18 mouse cellular contexts compared by ENCODE assay signal in the genomic region with DNA sequence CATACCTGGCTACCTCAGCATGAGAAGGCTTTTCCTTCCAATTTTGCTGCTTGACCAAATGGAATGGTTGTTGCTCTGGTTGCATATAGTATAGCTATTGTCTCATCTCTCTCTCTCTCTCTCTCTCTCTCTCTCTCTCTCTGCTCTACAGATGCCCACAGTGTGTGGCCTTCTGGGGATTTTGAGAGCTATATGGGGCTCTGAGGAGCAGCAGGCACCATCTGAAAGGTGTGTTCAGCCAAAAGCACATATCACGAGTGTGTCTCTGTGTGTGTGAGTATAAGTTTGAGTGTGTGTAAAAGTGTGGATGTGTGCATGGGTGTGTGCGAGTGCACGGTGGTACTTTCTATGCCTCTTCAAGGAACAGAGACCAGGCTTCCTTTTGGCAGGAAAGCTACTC. TPM values are rescaled to one million over a fixed set of nuclear protein-coding genes. Genes with fewer than 3 reads are reported as not detected.
DNase-seq lines count a peak whose midpoint lies in the region; ATAC-seq and TF ChIP-seq lines count a peak whose summit lies in the region.
"Had no signal": no experiment of that assay in that cellular context is flagged by ENCODE, and none has a peak within 500 bp of the region (broad histone marks: within the 10 kb centered on the region; RNA-seq: fewer than 3 reads in every experiment).

No protein-coding gene starts in this region.

- ATAC-seq in midbrain, postnatal 0 days (ENCODE audit: low FRiP score), result no peak
- no peak for ATAC-seq in midbrain, embryonic 12.5 days (ENCODE audit: low FRiP score, low read depth)
- no peak for ATAC-seq in midbrain, embryonic 16.5 days
- ATAC-seq in forebrain, embryonic 15.5 days (replicated peaks), result no peak
- ATAC-seq: forebrain, embryonic 13.5 days had no signal

- H3K9me3 ChIP-seq in midbrain, embryonic 10.5 days (replicated peaks), result no peaks in the 10 kb centered on the region
- no peaks in the 10 kb centered on the region for H3K9me3 ChIP-seq in midbrain, postnatal 0 days (ENCODE audit: low read length)
- no peaks in the 10 kb centered on the region for H3K9me3 ChIP-seq in embryonic facial prominence, embryonic 10.5 days
- H3K9me3 ChIP-seq in midbrain, embryonic 12.5 days, result no peaks in the 10 kb centered on the region
- no peaks in the 10 kb centered on the region for H3K9me3 ChIP-seq in midbrain, embryonic 16.5 days (replicated peaks; ENCODE audit: control insufficient read depth, low read length, poor library complexity, severe bottlenecking)
- no peaks in the 10 kb centered on the region for H3K9me3 ChIP-seq in forebrain, embryonic 15.5 days
- H3K9me3 ChIP-seq: embryonic facial prominence, embryonic 13.5 days; forebrain, embryonic 13.5 days; heart, embryonic 10.5 days had no signal

- no peak overlapping the region for H3K4me2 ChIP-seq in midbrain, postnatal 0 days (ENCODE audit: low read depth, low read length, poor library complexity, severe bottlenecking)
- peak overlapping the region; percentile 26 for H3K4me2 ChIP-seq in midbrain, embryonic 12.5 days (replicated peaks)
- 0 out of 2 replicates have a peak overlapping the region, but pooled peaks have one; percentile 3 for H3K4me2 ChIP-seq in midbrain, embryonic 16.5 days (ENCODE audit: low read length)
- no peak overlapping the region for H3K4me2 ChIP-seq in forebrain, embryonic 15.5 days (replicated peaks)
- H3K4me2 ChIP-seq: embryonic facial prominence, embryonic 13.5 days; forebrain, embryonic 13.5 days; hindbrain, embryonic 14.5 days had no signal

- H3K27me3 ChIP-seq in midbrain, embryonic 10.5 days (ENCODE audit: low read depth, poor library complexity, severe bottlenecking), result peaks cover 87% of the 10 kb centered on the region
- peaks cover 23% of the 10 kb centered on the region; the same call in 1 of the 2 replicates for H3K27me3 ChIP-seq in midbrain, postnatal 0 days (ENCODE audit: insufficient read depth, low read length)
- peaks cover 86% of the 10 kb centered on the region for H3K27me3 ChIP-seq in embryonic facial prominence, embryonic 10.5 days (replicated peaks; ENCODE audit: low read depth, poor library complexity, severe bottlenecking)
- peaks cover 82% of the 10 kb centered on the region for H3K27me3 ChIP-seq in midbrain, embryonic 12.5 days
- H3K27me3 ChIP-seq in midbrain, embryonic 16.5 days (ENCODE audit: control insufficient read depth, insufficient read depth, low read depth, low read length), result peaks cover 38% of the 10 kb centered on the region
- H3K27me3 ChIP-seq in forebrain, embryonic 15.5 days, result peaks cover 80% of the 10 kb centered on the region

- no peak for DNase-seq in midbrain, embryonic 10.5 days (ENCODE audit: low spot score)
- DNase-seq in midbrain, postnatal 0 days (ENCODE audit: low spot score), result no peak
- peak; percentile 15 for DNase-seq in embryonic facial prominence, embryonic 10.5 days (ENCODE audit: low spot score)
- no peak for DNase-seq in gastrocnemius, adult 2 months
- DNase-seq: adrenal gland, adult 2 months; adrenal gland, postnatal 25 days; gastrocnemius, postnatal 36 days; heart, adult 18-20 months; heart, postnatal 14 days had no signal

- peak overlapping the region; percentile 32; the same call in 1 of the 2 replicates for H3K4me3 ChIP-seq in midbrain, embryonic 10.5 days
- H3K4me3 ChIP-seq in midbrain, postnatal 0 days (ENCODE audit: low read depth, low read length), result no peak overlapping the region
- H3K4me3 ChIP-seq in embryonic facial prominence, embryonic 10.5 days, result no peak overlapping the region
- 0 out of 2 replicates have a peak overlapping the region, but pooled peaks have one; percentile 4 for H3K4me3 ChIP-seq in midbrain, embryonic 12.5 days
- H3K4me3 ChIP-seq in midbrain, embryonic 16.5 days (ENCODE audit: low read depth, low read length), result no peak overlapping the region
- H3K4me3 ChIP-seq in forebrain, embryonic 15.5 days, result no peak overlapping the region
- no peak overlapping the region for H3K4me3 ChIP-seq in gastrocnemius, adult 2 months
- H3K4me3 ChIP-seq: embryonic facial prominence, embryonic 13.5 days; forebrain, embryonic 13.5 days; heart, embryonic 10.5 days had no signal

- intact Hi-C loops in gastrocnemius, adult 2 months (cut with DNase I), result no loop called here

- peak overlapping the region; percentile 3; the same call in 1 of the 2 replicates for H3K27ac ChIP-seq in midbrain, embryonic 10.5 days (replicated peaks)
- H3K27ac ChIP-seq in midbrain, postnatal 0 days (ENCODE audit: low read depth, low read length), result no peak overlapping the region
- H3K27ac ChIP-seq in embryonic facial prominence, embryonic 10.5 days (replicated peaks), result no peak overlapping the region
- no peak overlapping the region; the same call in 1 of the 2 replicates for H3K27ac ChIP-seq in midbrain, embryonic 12.5 days (replicated peaks)
- peak overlapping the region; percentile 42; the same call in 1 of the 2 replicates for H3K27ac ChIP-seq in midbrain, embryonic 16.5 days (ENCODE audit: low read length)
- H3K27ac ChIP-seq in forebrain, embryonic 15.5 days (replicated peaks), result no peak overlapping the region
- H3K27ac ChIP-seq in gastrocnemius, adult 2 months, result no peak overlapping the region
- H3K27ac ChIP-seq: embryonic facial prominence, embryonic 13.5 days; forebrain, embryonic 13.5 days; heart, embryonic 10.5 days; hindbrain, embryonic 14.5 days had no signal

- 19% methylated on average over 3 of the region's 3 CpGs for WGBS in midbrain, embryonic 10.5 days
- 26% methylated on average over 3 of the region's 3 CpGs for WGBS in midbrain, postnatal 0 days
- WGBS in embryonic facial prominence, embryonic 10.5 days, result 20% methylated on average over 3 of the region's 3 CpGs
- 22% methylated on average over 3 of the region's 3 CpGs for WGBS in midbrain, embryonic 12.5 days
- WGBS in midbrain, embryonic 16.5 days, result 14% methylated on average over 3 of the region's 3 CpGs
- WGBS in forebrain, embryonic 15.5 days, result 14% methylated on average over 3 of the region's 3 CpGs

- peaks cover 60% of the 10 kb centered on the region for H3K4me1 ChIP-seq in midbrain, embryonic 10.5 days
- H3K4me1 ChIP-seq in midbrain, postnatal 0 days (ENCODE audit: insufficient read depth, low read length), result no peaks in the 10 kb centered on the region
- H3K4me1 ChIP-seq in embryonic facial prominence, embryonic 10.5 days, result peaks cover 29% of the 10 kb centered on the region
- peaks cover 24% of the 10 kb centered on the region for H3K4me1 ChIP-seq in midbrain, embryonic 12.5 days
- H3K4me1 ChIP-seq in midbrain, embryonic 16.5 days (ENCODE audit: control insufficient read depth, insufficient read depth, low read length), result peaks cover 16% of the 10 kb centered on the region
- H3K4me1 ChIP-seq in forebrain, embryonic 15.5 days, result peaks cover 22% of the 10 kb centered on the region

- no peak overlapping the region for H3K9ac ChIP-seq in midbrain, postnatal 0 days (replicated peaks; ENCODE audit: low read length, poor library complexity, severe bottlenecking)
- H3K9ac ChIP-seq in midbrain, embryonic 12.5 days (replicated peaks), result no peak overlapping the region
- H3K9ac ChIP-seq in midbrain, embryonic 16.5 days (ENCODE audit: low read depth, low read length), result no peak overlapping the region
- H3K9ac ChIP-seq in forebrain, embryonic 15.5 days (replicated peaks), result no peak overlapping the region
- H3K9ac ChIP-seq: embryonic facial prominence, embryonic 13.5 days; forebrain, embryonic 13.5 days; hindbrain, embryonic 14.5 days had no signal

- no peak for TF ChIP-seq CTCF in midbrain, postnatal 0 days (IDR thresholded peaks at IDR 0.05)
- TF ChIP-seq CTCF in gastrocnemius, adult 2 months (IDR thresholded peaks at IDR 0.05), result no peak

- no peaks in the 10 kb centered on the region for H3K36me3 ChIP-seq in midbrain, embryonic 10.5 days
- no peaks in the 10 kb centered on the region for H3K36me3 ChIP-seq in midbrain, postnatal 0 days (ENCODE audit: insufficient read depth, low read length)
- H3K36me3 ChIP-seq in embryonic facial prominence, embryonic 10.5 days (replicated peaks), result no peaks in the 10 kb centered on the region
- no peaks in the 10 kb centered on the region for H3K36me3 ChIP-seq in midbrain, embryonic 12.5 days
- no peaks in the 10 kb centered on the region for H3K36me3 ChIP-seq in midbrain, embryonic 16.5 days (ENCODE audit: control insufficient read depth, insufficient read depth, low read length)
- no peaks in the 10 kb centered on the region for H3K36me3 ChIP-seq in forebrain, embryonic 15.5 days
- H3K36me3 ChIP-seq: embryonic facial prominence, embryonic 13.5 days; heart, embryonic 10.5 days had no signal

RNA-seq across cellular contexts. Expression of gene En2, which starts 45.9 kb away (rescaled TPM):
- polyA plus RNA-seq in midbrain, embryonic 10.5 days (2016; fragmentation: Nextera tagmentation; extraction: Ambion mirVana), result 0.84 and 1.1 TPM in 2 replicates
- 49.5 and 62.0 TPM in 2 replicates for total RNA-seq in midbrain, postnatal 0 days (2014; rRNA removed)
- polyA plus RNA-seq in midbrain, postnatal 0 days (2015; fragmentation: Nextera tagmentation; extraction: Ambion mirVana), result 0.86 and 1.0 TPM in 2 replicates
- 0.05 TPM in 1 of 2 replicates, not detected in the other for polyA plus RNA-seq in embryonic facial prominence, embryonic 10.5 days (2016; fragmentation: Nextera tagmentation; extraction: Ambion mirVana)
- polyA plus RNA-seq in midbrain, embryonic 12.5 days (2016; fragmentation: Nextera tagmentation; extraction: Ambion mirVana), result 1.5 and 2.1 TPM in 2 replicates
- polyA plus RNA-seq in midbrain, embryonic 16.5 days (2015; fragmentation: Nextera tagmentation; extraction: Ambion mirVana), result 0.55 and 0.72 TPM in 2 replicates
- not detected in 2 replicates for polyA plus RNA-seq in forebrain, embryonic 15.5 days (2015; fragmentation: Nextera tagmentation; extraction: Ambion mirVana)
- total RNA-seq in gastrocnemius, adult 2 months (2021), result under 1 TPM; 0.36 to 0.54 TPM
- total RNA-seq: heart, postnatal 14 days; hematopoietic stem cell, adult 5-6 weeks had no signal
- polyA plus RNA-seq: embryonic facial prominence, embryonic 13.5 days; heart, embryonic 10.5 days; heart, embryonic 14.5 days had no signal

RNA-seq across cellular contexts. Expression of gene Insig1, which starts 48.4 kb away (rescaled TPM):
- 107 and 125 TPM in 2 replicates for polyA plus RNA-seq in midbrain, embryonic 10.5 days (2016; fragmentation: Nextera tagmentation; extraction: Ambion mirVana)
- total RNA-seq in midbrain, postnatal 0 days (2014; rRNA removed), result 131 and 164 TPM in 2 replicates
- polyA plus RNA-seq in midbrain, postnatal 0 days (2015; fragmentation: Nextera tagmentation; extraction: Ambion mirVana), result 90.6 and 97.9 TPM in 2 replicates
- 88.0 and 88.2 TPM in 2 replicates for polyA plus RNA-seq in embryonic facial prominence, embryonic 10.5 days (2016; fragmentation: Nextera tagmentation; extraction: Ambion mirVana)
- polyA plus RNA-seq in midbrain, embryonic 12.5 days (2016; fragmentation: Nextera tagmentation; extraction: Ambion mirVana), result 119 and 141 TPM in 2 replicates
- polyA plus RNA-seq in midbrain, embryonic 16.5 days (2015; fragmentation: Nextera tagmentation; extraction: Ambion mirVana), result 83.3 and 94.0 TPM in 2 replicates
- polyA plus RNA-seq in forebrain, embryonic 15.5 days (2015; fragmentation: Nextera tagmentation; extraction: Ambion mirVana), result 75.7 and 77.2 TPM in 2 replicates
- 1 to 10 TPM; 9.2 to 9.8 TPM for total RNA-seq in gastrocnemius, adult 2 months (2021)

Comparison
In these comparisons a context has a peak if more than half of its experiments do, and no peak if none do; other contexts are left out.
1. H3K27ac ChIP-seq: peak in midbrain, embryonic 10.5 days (single experiment) and midbrain, embryonic 16.5 days (single experiment); none in midbrain, postnatal 0 days (single experiment), embryonic facial prominence, embryonic 10.5 days (single experiment), midbrain, embryonic 12.5 days (single experiment), forebrain, embryonic 15.5 days (single experiment) and gastrocnemius, adult 2 months (single experiment).
2. H3K4me3 ChIP-seq: peak in midbrain, embryonic 10.5 days (single experiment) and midbrain, embryonic 12.5 days (single experiment); none in midbrain, postnatal 0 days (single experiment), embryonic facial prominence, embryonic 10.5 days (single experiment), midbrain, embryonic 16.5 days (single experiment), forebrain, embryonic 15.5 days (single experiment) and gastrocnemius, adult 2 months (single experiment).
3. H3K4me2 ChIP-seq: peak in midbrain, embryonic 12.5 days (single experiment) and midbrain, embryonic 16.5 days (single experiment); none in midbrain, postnatal 0 days (single experiment) and forebrain, embryonic 15.5 days (single experiment).